Mouse (Mus musculus) kidney, adult 2 months (tissue): ENCODE data around the gene Fam163b.

Experiments used
- CTCF ChIP-seq: fragments of 200-500 bp; conservative IDR thresholded peaks from 2 replicates; pipeline ENCODE4 v1.5.1; 2011; ENCODE audit warnings: low read depth, mild to moderate bottlenecking, control low read depth, low read length, moderate library complexity, mixed read lengths; ENCODE audit not compliant: insufficient read depth, insufficient read length
- POLR2A ChIP-seq: fragments of 200-500 bp; IDR thresholded peaks from one replicate; pipeline ENCODE4 v1.6.1; 2011; ENCODE audit warnings: low read depth, low read length, control low read depth

GRCm38 (mm10) chr2:27123121-27123520 is 19.2 kb downstream of the Fam163b start:
- TF ChIP-seq POLR2A (no peak), CTCF (no peak)
